Mouse (Mus musculus) liver, embryonic 11.5 days (tissue): ENCODE data around the gene Actn1. TPM values are rescaled to one million over a fixed set of nuclear protein-coding genes. Genes with fewer than 3 reads are reported as not detected.
A peak's percentile ranks its signal among the peaks of the same experiment; 100 is the strongest.

Experiments
- ATAC-seq: fragments of 200-750 bp; cut with Nextera tagmentation; replicated peaks from 2 replicates; pipeline ENCODE4 v1.8.0; 2017; ENCODE audit warnings: moderate number of reproducible peaks, mild to moderate bottlenecking, moderate TSS enrichment, moderate library complexity; ENCODE audit not compliant: low FRiP score
- DNase-seq: peaks from one replicate; pipeline ENCODE4 v3.0.0-alpha.2; 2017; ENCODE audit warnings: low spot score
- H3K27ac ChIP-seq: fragments of 300-500 bp; sonication (generic); 2 replicates; pipeline ENCODE4 v1.5.1; 2014; ENCODE audit warnings: mild to moderate bottlenecking, low read depth, low read length, control low read depth
- H3K27me3 ChIP-seq: fragments of 300-500 bp; sonication (generic); replicated peaks from 2 replicates; pipeline ENCODE4 v1.6.1; 2014; ENCODE audit warnings: low read length, mixed read lengths; ENCODE audit not compliant: control insufficient read depth, insufficient read depth
- H3K36me3 ChIP-seq: fragments of 300-500 bp; sonication (generic); 2 replicates; pipeline ENCODE4 v1.6.1; 2014; ENCODE audit warnings: mild to moderate bottlenecking, low read length, moderate library complexity, mixed read lengths; ENCODE audit not compliant: control insufficient read depth, insufficient read depth
- H3K4me1 ChIP-seq: fragments of 300-500 bp; sonication (generic); replicated peaks from 2 replicates; pipeline ENCODE4 v1.6.1; 2014; ENCODE audit warnings: low read length, mixed read lengths; ENCODE audit not compliant: control insufficient read depth, insufficient read depth
- H3K4me2 ChIP-seq: fragments of 300-500 bp; sonication (generic); 2 replicates; pipeline ENCODE4 v1.6.1; 2014; ENCODE audit warnings: mild to moderate bottlenecking, control low read depth, moderate library complexity
- H3K4me3 ChIP-seq: fragments of 300-500 bp; sonication (generic); 2 replicates; pipeline ENCODE4 v1.5.1; 2014; ENCODE audit warnings: low read depth, low read length, control low read depth
- H3K9ac ChIP-seq: fragments of 300-500 bp; sonication (generic); 2 replicates; pipeline ENCODE4 v1.6.1; 2014; ENCODE audit warnings: low read depth, low read length, control low read depth
- H3K9me3 ChIP-seq: fragments of 300-500 bp; sonication (generic); 2 replicates; pipeline ENCODE4 v1.6.1; 2016; ENCODE audit warnings: low read length, inconsistent platforms, mixed read lengths; ENCODE audit not compliant: control insufficient read depth
- WGBS: fragments of 180-500 bp; shearing (Covaris S2); extraction: QIAGEN DNeasy Blood & Tissue Kit; methylation state at CpG from one replicate; pipeline ENCODE4 v1.1.7; 2014; 5-methylcytosine and 5-hydroxymethylcytosine counted together
- polyA plus RNA-seq: library from polyadenylated mRNA; unstranded; fragments of >200 nt; fragmentation: Nextera tagmentation; extraction: Ambion mirVana; gene quantifications from 2 replicates; pipeline ENCODE4 v1.2.1, GENCODE M21; 2014

Gene Actn1
- polyA plus RNA-seq, 1 experiment from 2014 or later, result 28.3 TPM

GRCm38 (mm10) chr12:80198487-80198886, 61.7 kb downstream of the Actn1 start:
- no peaks in the 10 kb centered on the region; the same call in 1 of the 2 replicates for H3K9me3 ChIP-seq
- no peak overlapping the region for H3K4me2 ChIP-seq
- H3K9ac ChIP-seq, result no peak overlapping the region
- ATAC-seq (no peak), DNase-seq (peak; percentile 55)
- H3K36me3 ChIP-seq, result peaks cover 10% of the 10 kb centered on the region
- no peaks in the 10 kb centered on the region for H3K4me1 ChIP-seq
- WGBS, result 25% methylated on average over 3 of the region's 3 CpGs
- H3K27me3 ChIP-seq, result no peaks in the 10 kb centered on the region
- no peak overlapping the region for H3K4me3 ChIP-seq
- H3K27ac ChIP-seq, result no peak overlapping the region

- Histone ChIP-seq H3K9ac (no peak overlapping the region), H3K27ac (no peak overlapping the region), H3K27me3 (no peaks in the 10 kb centered on the region), H3K36me3 (peaks cover 10% of the 10 kb centered on the region), H3K4me3 (no peak overlapping the region), H3K4me2 (no peak overlapping the region), H3K9me3 (no peaks in the 10 kb centered on the region; the same call in 1 of the 2 replicates), H3K4me1 (no peaks in the 10 kb centered on the region)
- 71% methylated on average over 10 of the region's 10 CpGs for WGBS
- peak; percentile 71 for DNase-seq
- no peak for ATAC-seq
These were observed 62.8 kb downstream of the Actn1 start for GRCm38 (mm10) chr12:80197343-80197742.

GRCm38 (mm10) chr12:80191806-80192205, 68.4 kb downstream of the Actn1 start:
- ATAC-seq (no peak), DNase-seq (no peak)
- Histone ChIP-seq H3K4me3 (no peak overlapping the region), H3K4me1 (no peaks in the 10 kb centered on the region), H3K27ac (no peak overlapping the region), H3K4me2 (no peak overlapping the region), H3K9ac (no peak overlapping the region), H3K36me3 (peaks cover 10% of the 10 kb centered on the region; the same call in 1 of the 2 replicates), H3K9me3 (no peaks in the 10 kb centered on the region), H3K27me3 (no peaks in the 10 kb centered on the region)
- 57% methylated on average over 5 of the region's 5 CpGs for WGBS

- DNase-seq (no peak), ATAC-seq (no peak)
- H3K4me3 ChIP-seq, result no peak overlapping the region
- H3K27me3 ChIP-seq, result no peaks in the 10 kb centered on the region
- peaks cover 10% of the 10 kb centered on the region; the same call in 1 of the 2 replicates for H3K36me3 ChIP-seq
- no peak overlapping the region for H3K27ac ChIP-seq
- H3K9ac ChIP-seq, result no peak overlapping the region
- 80% methylated on average over 6 of the region's 6 CpGs for WGBS
- H3K4me1 ChIP-seq, result no peaks in the 10 kb centered on the region
- H3K4me2 ChIP-seq, result no peak overlapping the region
- no peaks in the 10 kb centered on the region for H3K9me3 ChIP-seq
These were observed 68.8 kb downstream of the Actn1 start for GRCm38 (mm10) chr12:80191371-80191770.

DNA sequence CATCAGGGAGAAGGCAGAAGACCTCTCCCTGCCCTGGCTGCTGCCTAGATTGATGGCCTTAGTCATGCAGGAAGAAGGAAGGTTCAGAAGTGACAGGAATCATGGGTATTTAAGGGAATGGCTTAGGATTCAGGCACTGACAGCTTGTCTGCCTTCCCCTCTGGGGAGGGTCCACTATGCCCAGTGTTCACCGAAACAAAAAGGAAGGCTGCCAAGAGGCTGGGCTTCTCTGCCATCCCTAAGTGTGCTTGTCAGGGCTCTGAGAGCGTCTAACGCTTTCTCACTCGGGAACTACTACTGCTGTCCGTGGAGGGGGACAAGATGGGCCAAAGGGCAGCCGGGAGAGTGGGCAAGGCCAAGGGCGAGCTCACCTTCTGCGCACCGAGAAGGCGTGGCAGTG, 69.3 kb downstream of the Actn1 start:
- Histone ChIP-seq H3K36me3 (peaks cover 12% of the 10 kb centered on the region; the same call in 1 of the 2 replicates), H3K4me3 (no peak overlapping the region), H3K4me2 (no peak overlapping the region), H3K27me3 (no peaks in the 10 kb centered on the region), H3K9me3 (no peaks in the 10 kb centered on the region), H3K9ac (no peak overlapping the region), H3K27ac (no peak overlapping the region), H3K4me1 (no peaks in the 10 kb centered on the region)
- WGBS, result 85% methylated on average over 10 of the region's 10 CpGs
- ATAC-seq (no peak), DNase-seq (no peak)

DNA sequence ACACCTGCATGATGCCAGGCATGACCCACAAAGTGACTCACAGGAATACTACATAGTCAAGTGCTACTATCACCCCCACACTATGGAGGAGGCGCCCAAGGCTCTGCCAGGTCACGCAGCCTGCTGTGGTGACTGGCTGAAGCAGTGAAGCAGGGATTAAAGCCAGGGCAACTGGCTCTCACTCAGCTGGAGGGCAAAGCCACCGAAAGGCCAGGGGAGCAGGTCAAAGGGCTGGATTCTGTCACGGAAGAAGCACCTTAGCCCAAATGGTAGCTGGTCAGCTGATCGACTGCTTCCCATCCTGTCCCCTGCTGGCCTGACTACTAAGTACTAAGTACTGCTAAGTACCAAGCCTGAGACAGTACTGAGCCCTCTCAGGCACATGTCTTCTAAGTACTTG, 76.1 kb downstream of the Actn1 start:
- WGBS, result 77% methylated on average over 5 of the region's 5 CpGs
- Histone ChIP-seq H3K4me3 (no peak overlapping the region), H3K4me1 (no peaks in the 10 kb centered on the region; the same call in 1 of the 2 replicates), H3K9ac (no peak overlapping the region), H3K36me3 (peaks cover 13% of the 10 kb centered on the region; the same call in 1 of the 2 replicates), H3K27me3 (no peaks in the 10 kb centered on the region), H3K4me2 (no peak overlapping the region), H3K9me3 (no peaks in the 10 kb centered on the region), H3K27ac (no peak overlapping the region)
- ATAC-seq (no peak), DNase-seq (no peak)

DNA sequence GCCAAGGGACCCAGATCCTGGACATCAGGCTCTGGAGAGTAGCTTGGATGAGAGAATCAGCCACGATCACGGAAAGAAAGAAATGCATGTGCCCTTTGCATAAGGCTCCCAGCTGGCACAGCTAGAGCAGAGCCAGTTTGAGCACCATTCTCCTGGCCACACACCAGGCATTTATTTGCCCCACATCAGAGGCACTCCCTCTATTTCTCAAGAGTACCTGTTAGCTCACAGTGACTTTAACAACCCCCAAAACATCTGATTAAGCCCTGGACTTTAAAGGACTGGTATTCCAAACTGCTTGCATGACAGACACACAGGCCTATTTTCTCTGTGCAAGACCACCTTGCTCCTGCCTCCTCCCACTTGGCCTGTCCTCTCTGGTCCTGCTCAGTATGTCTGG, 78.3 kb downstream of the Actn1 start:
- 95% methylated on average over 2 of the region's 2 CpGs for WGBS
- H3K36me3 ChIP-seq, result peaks cover 19% of the 10 kb centered on the region; the same call in 1 of the 2 replicates

GRCm38 (mm10) chr12:80178035-80178434, 82.1 kb downstream of the Actn1 start:
- ATAC-seq (no peak), DNase-seq (no peak)
- Histone ChIP-seq H3K4me1 (no peaks in the 10 kb centered on the region; the same call in 1 of the 2 replicates), H3K27me3 (no peaks in the 10 kb centered on the region), H3K4me3 (no peak overlapping the region), H3K27ac (no peak overlapping the region), H3K9me3 (no peaks in the 10 kb centered on the region), H3K9ac (no peak overlapping the region), H3K36me3 (peaks cover 20% of the 10 kb centered on the region), H3K4me2 (no peak overlapping the region)
- WGBS, result 93% methylated on average over 10 of the region's 10 CpGs

More for the DNA sequence above, 78.3 kb downstream of the Actn1 start:
- ATAC-seq, result no peak
- no peaks in the 10 kb centered on the region for H3K27me3 ChIP-seq
- H3K9ac ChIP-seq, result no peak overlapping the region
- no peak for DNase-seq
- no peak overlapping the region for H3K27ac ChIP-seq
- no peak overlapping the region for H3K4me3 ChIP-seq
- no peaks in the 10 kb centered on the region for H3K9me3 ChIP-seq
- no peaks in the 10 kb centered on the region; the same call in 1 of the 2 replicates for H3K4me1 ChIP-seq
- H3K4me2 ChIP-seq, result no peak overlapping the region

GRCm38 (mm10) chr12:80168736-80169135, 91.4 kb downstream of the Actn1 start:
- peak overlapping the region; percentile 57 for H3K4me2 ChIP-seq
- peak overlapping the region; percentile 25; the same call in 1 of the 2 replicates for H3K9ac ChIP-seq

More at GRCm38 (mm10) chr12:80168736-80169135, 91.4 kb downstream of the Actn1 start:
- Histone ChIP-seq H3K27ac (peak overlapping the region; percentile 32), H3K4me3 (peak overlapping the region; percentile 65), H3K4me1 (no peaks in the 10 kb centered on the region; the same call in 1 of the 2 replicates), H3K9me3 (no peaks in the 10 kb centered on the region), H3K27me3 (no peaks in the 10 kb centered on the region), H3K36me3 (peaks cover 20% of the 10 kb centered on the region)
- DNase-seq, result no peak
- WGBS, result 62% methylated on average over 12 of the region's 12 CpGs
- ATAC-seq, result no peak
